Mouse (Mus musculus) limb, embryonic 12.5 days (tissue): ENCODE data around the gene Alk. TPM values are rescaled to one million over a fixed set of nuclear protein-coding genes. Genes with fewer than 3 reads are reported as not detected.
"Not testable (repeated sequence)": the region's sequence is repeated elsewhere in the genome, so short reads cannot be mapped to it uniquely, and the experiment has no call there.

Source experiments
- ATAC-seq: fragments of 200-750 bp; cut with Nextera tagmentation; 2 replicates; pipeline ENCODE4 v1.8.0; 2017; ENCODE audit warnings: low read depth, moderate TSS enrichment; ENCODE audit not compliant: insufficient number of reproducible peaks, insufficient read depth, low FRiP score, low TSS enrichment
- H3K27ac ChIP-seq: fragments of 300-500 bp; sonication (generic); 2 replicates; pipeline ENCODE4 v1.5.1; 2016; ENCODE audit warnings: mild to moderate bottlenecking, moderate library complexity
- H3K27me3 ChIP-seq: fragments of 300-500 bp; sonication (generic); 2 replicates; pipeline ENCODE4 v1.6.1; 2016; ENCODE audit warnings: mild to moderate bottlenecking, moderate library complexity
- H3K36me3 ChIP-seq: fragments of 300-500 bp; sonication (generic); 2 replicates; pipeline ENCODE4 v1.6.1; 2016; ENCODE audit warnings: mild to moderate bottlenecking, moderate library complexity
- H3K4me1 ChIP-seq: fragments of 300-500 bp; sonication (generic); replicated peaks from 2 replicates; pipeline ENCODE4 v1.6.1; 2016
- H3K4me2 ChIP-seq: fragments of 300-500 bp; sonication (generic); 2 replicates; pipeline ENCODE4 v1.6.1; 2016; ENCODE audit warnings: mild to moderate bottlenecking, moderate library complexity
- H3K4me3 ChIP-seq: fragments of 300-500 bp; sonication (generic); replicated peaks from 2 replicates; pipeline ENCODE4 v1.5.1; 2016; ENCODE audit warnings: mild to moderate bottlenecking
- H3K9ac ChIP-seq: fragments of 300-500 bp; sonication (generic); replicated peaks from 2 replicates; pipeline ENCODE4 v1.6.1; 2016; ENCODE audit warnings: mild to moderate bottlenecking, moderate library complexity
- H3K9me3 ChIP-seq: fragments of 300-500 bp; sonication (generic); 2 replicates; pipeline ENCODE4 v1.6.1; 2016; ENCODE audit warnings: mild to moderate bottlenecking, moderate library complexity
- WGBS: fragments of 180-500 bp; shearing (Covaris S2); methylation state at CpG from one replicate; pipeline ENCODE4 v1.1.7; 2016; 5-methylcytosine and 5-hydroxymethylcytosine counted together
- polyA plus RNA-seq: library from polyadenylated mRNA; unstranded; fragments of >200 nt; fragmentation: Nextera tagmentation; extraction: Ambion mirVana; gene quantifications from 2 replicates; pipeline ENCODE4 v1.2.1, GENCODE M21; 2016

The Alk gene
- polyA plus RNA-seq, 1 experiment from 2014 or later, result 0.44 TPM

- not testable (repeated sequence) for H3K27me3 ChIP-seq, H3K9me3 ChIP-seq, H3K27ac ChIP-seq, H3K36me3 ChIP-seq, H3K4me2 ChIP-seq, H3K4me1 ChIP-seq, H3K4me3 ChIP-seq, ATAC-seq, H3K9ac ChIP-seq
- WGBS, result 95% methylated on average over 7 of the region's 7 CpGs
These were observed 125.2 kb downstream of the Alk start for GRCm38 (mm10) chr17:72479260-72479659.

- H3K27me3 ChIP-seq, result no peaks in the 10 kb centered on the region
- no peak overlapping the region for H3K9ac ChIP-seq
- 66% methylated on average over 5 of the region's 5 CpGs for WGBS
- H3K4me3 ChIP-seq, result no peak overlapping the region
- H3K9me3 ChIP-seq, result no peaks in the 10 kb centered on the region
- H3K4me1 ChIP-seq, result no peaks in the 10 kb centered on the region
- no peak overlapping the region for H3K27ac ChIP-seq
- no peaks in the 10 kb centered on the region for H3K36me3 ChIP-seq
- no peak for ATAC-seq
- H3K4me2 ChIP-seq, result no peak overlapping the region
These were observed 126.5 kb downstream of the Alk start for GRCm38 (mm10) chr17:72477889-72478405.

GRCm38 (mm10) chr17:72476956-72477355, 127.5 kb downstream of the Alk start:
- H3K4me2 ChIP-seq, result no peak overlapping the region
- WGBS, result 52% methylated on average over 4 of the region's 4 CpGs
- ATAC-seq, result no peak

GRCm38 (mm10) chr17:72474166-72474565, 130.3 kb downstream of the Alk start:
- ATAC-seq, result no peak
- H3K27ac ChIP-seq, result no peak overlapping the region

More at GRCm38 (mm10) chr17:72476956-72477355, 127.5 kb downstream of the Alk start:
- no peak overlapping the region for H3K27ac ChIP-seq
- no peaks in the 10 kb centered on the region for H3K9me3 ChIP-seq
- H3K4me3 ChIP-seq, result no peak overlapping the region
- no peaks in the 10 kb centered on the region for H3K36me3 ChIP-seq
- H3K4me1 ChIP-seq, result no peaks in the 10 kb centered on the region
- H3K27me3 ChIP-seq, result no peaks in the 10 kb centered on the region
- H3K9ac ChIP-seq, result no peak overlapping the region

GRCm38 (mm10) chr17:72448477-72448876, 155.9 kb downstream of the Alk start:
- Histone ChIP-seq H3K27me3 (no peaks in the 10 kb centered on the region), H3K27ac (no peak overlapping the region), H3K36me3 (no peaks in the 10 kb centered on the region), H3K4me2 (no peak overlapping the region), H3K9ac (no peak overlapping the region), H3K4me3 (no peak overlapping the region), H3K9me3 (0 out of 2 replicates have a peak, but pooled peaks cover 4% of the 10 kb centered on the region), H3K4me1 (no peaks in the 10 kb centered on the region)
- no peak for ATAC-seq
- WGBS, result 79% methylated on average over 4 of the region's 4 CpGs

More at GRCm38 (mm10) chr17:72474166-72474565, 130.3 kb downstream of the Alk start:
- no peak overlapping the region for H3K9ac ChIP-seq
- no peak overlapping the region for H3K4me3 ChIP-seq
- H3K9me3 ChIP-seq, result no peaks in the 10 kb centered on the region
- H3K4me2 ChIP-seq, result no peak overlapping the region
- no peaks in the 10 kb centered on the region for H3K4me1 ChIP-seq
- no peaks in the 10 kb centered on the region for H3K27me3 ChIP-seq
- WGBS, result 72% methylated on average over 5 of the region's 5 CpGs
- H3K36me3 ChIP-seq, result no peaks in the 10 kb centered on the region

- Histone ChIP-seq H3K9ac (no peak overlapping the region), H3K9me3 (0 out of 2 replicates have a peak, but pooled peaks cover 4% of the 10 kb centered on the region), H3K4me2 (no peak overlapping the region), H3K36me3 (no peaks in the 10 kb centered on the region), H3K27me3 (no peaks in the 10 kb centered on the region), H3K27ac (no peak overlapping the region), H3K4me1 (no peaks in the 10 kb centered on the region), H3K4me3 (no peak overlapping the region)
- no peak for ATAC-seq
- WGBS, result 74% methylated on average over 3 of the region's 3 CpGs
These were observed 158.9 kb downstream of the Alk start for GRCm38 (mm10) chr17:72445204-72446177.

- Histone ChIP-seq H3K9me3 (no peaks in the 10 kb centered on the region), H3K27ac (no peak overlapping the region), H3K4me3 (no peak overlapping the region), H3K36me3 (no peaks in the 10 kb centered on the region), H3K4me2 (no peak overlapping the region), H3K4me1 (0 out of 2 replicates have a peak, but pooled peaks cover 2% of the 10 kb centered on the region), H3K27me3 (no peaks in the 10 kb centered on the region), H3K9ac (no peak overlapping the region)
- WGBS, result 85% methylated on average over 4 of the region's 4 CpGs
- ATAC-seq, result no peak
These were observed 187.0 kb downstream of the Alk start for GRCm38 (mm10) chr17:72417451-72417850.

- H3K36me3 ChIP-seq, result no peaks in the 10 kb centered on the region
- ATAC-seq, result no peak
- no peak overlapping the region for H3K4me3 ChIP-seq
- no peaks in the 10 kb centered on the region for H3K9me3 ChIP-seq
- H3K4me1 ChIP-seq, result no peaks in the 10 kb centered on the region
- H3K9ac ChIP-seq, result no peak overlapping the region
- H3K27me3 ChIP-seq, result no peaks in the 10 kb centered on the region
- no peak overlapping the region for H3K27ac ChIP-seq
- H3K4me2 ChIP-seq, result no peak overlapping the region
These were observed 189.8 kb downstream of the Alk start for GRCm38 (mm10) chr17:72414676-72415075.

- H3K27ac ChIP-seq, result no peak overlapping the region
- ATAC-seq, result no peak
- H3K9me3 ChIP-seq, result no peaks in the 10 kb centered on the region
- WGBS, result 62% methylated on average over 2 of the region's 2 CpGs
- no peaks in the 10 kb centered on the region for H3K36me3 ChIP-seq
- H3K27me3 ChIP-seq, result no peaks in the 10 kb centered on the region
- H3K4me2 ChIP-seq, result no peak overlapping the region
- no peaks in the 10 kb centered on the region for H3K4me1 ChIP-seq
- H3K4me3 ChIP-seq, result no peak overlapping the region
- no peak overlapping the region for H3K9ac ChIP-seq
These were observed 199.6 kb downstream of the Alk start for GRCm38 (mm10) chr17:72404813-72405212.

- no peak overlapping the region for H3K27ac ChIP-seq
- H3K9me3 ChIP-seq, result no peaks in the 10 kb centered on the region
- no peak overlapping the region for H3K4me3 ChIP-seq
- no peak overlapping the region for H3K4me2 ChIP-seq
- WGBS, result 88% methylated on average over 3 of the region's 3 CpGs
- no peaks in the 10 kb centered on the region for H3K27me3 ChIP-seq
- no peak overlapping the region for H3K9ac ChIP-seq
- no peak for ATAC-seq
- H3K4me1 ChIP-seq, result no peaks in the 10 kb centered on the region
- no peaks in the 10 kb centered on the region for H3K36me3 ChIP-seq
These were observed 202.6 kb downstream of the Alk start for GRCm38 (mm10) chr17:72401861-72402260.

- Histone ChIP-seq H3K4me2 (no peak overlapping the region), H3K9me3 (no peaks in the 10 kb centered on the region), H3K4me1 (peaks cover 2% of the 10 kb centered on the region; the same call in 1 of the 2 replicates), H3K4me3 (no peak overlapping the region), H3K27ac (no peak overlapping the region), H3K27me3 (no peaks in the 10 kb centered on the region), H3K36me3 (no peaks in the 10 kb centered on the region), H3K9ac (no peak overlapping the region)
- no peak for ATAC-seq
- 91% methylated on average over 2 of the region's 2 CpGs for WGBS
These were observed 203.1 kb downstream of the Alk start for GRCm38 (mm10) chr17:72401349-72401748.
